Mouse (Mus musculus): Measurements from ENCODE around the gene Eps8l3. TPM values are rescaled to one million over a fixed set of nuclear protein-coding genes. Genes with fewer than 3 reads are reported as not detected.

Gene Eps8l3
- total RNA-seq, 1 experiment from 2014 or later = not detected

DNA sequence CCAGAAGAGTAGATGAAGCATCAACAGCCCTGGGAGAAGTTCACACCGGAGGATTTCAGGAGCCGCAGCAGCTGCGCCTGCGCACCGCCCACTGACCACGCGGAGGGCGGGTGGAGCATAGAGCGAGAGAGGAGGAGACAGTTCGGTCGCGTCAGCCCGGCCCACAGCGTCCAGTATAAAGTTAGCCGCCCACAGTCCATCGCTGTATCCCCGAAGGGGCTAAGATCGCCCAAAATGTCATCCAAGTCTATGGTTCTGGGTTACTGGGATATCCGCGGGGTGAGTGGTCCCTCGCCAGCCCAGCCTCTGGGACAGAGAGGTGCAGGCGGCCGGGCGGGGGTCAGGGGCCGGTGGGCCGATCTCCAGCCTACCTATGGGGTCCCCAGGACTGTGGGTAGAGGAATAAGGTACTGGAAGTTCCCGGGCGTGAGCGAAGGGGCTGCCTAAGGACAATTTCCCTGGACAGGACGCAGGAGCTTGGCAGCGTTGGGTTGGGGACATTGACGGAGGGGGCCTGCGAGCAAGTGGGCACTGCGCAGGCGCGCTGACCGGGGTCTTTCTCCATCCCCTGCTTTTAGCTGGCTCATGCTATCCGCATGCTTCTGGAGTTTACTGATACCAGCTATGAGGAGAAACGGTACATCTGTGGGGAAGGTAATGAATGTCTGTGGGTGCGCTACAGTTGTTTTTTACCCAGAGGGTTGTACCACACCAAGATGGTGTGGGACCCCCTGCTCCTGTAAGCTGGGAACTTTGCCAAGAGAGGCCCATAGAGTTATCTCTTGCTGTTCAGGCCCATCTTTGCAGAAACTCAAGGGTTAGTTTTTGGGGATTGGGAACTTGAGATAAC lies 18.9 kb downstream of the Eps8l3 start, which contains the start of gene Gstm5:
Gene Gstm5, plus strand, starts transcription at position 102 of the 850 bp plus-strand sequence.
- peak; percentile 88 for DNase-seq

DNA sequence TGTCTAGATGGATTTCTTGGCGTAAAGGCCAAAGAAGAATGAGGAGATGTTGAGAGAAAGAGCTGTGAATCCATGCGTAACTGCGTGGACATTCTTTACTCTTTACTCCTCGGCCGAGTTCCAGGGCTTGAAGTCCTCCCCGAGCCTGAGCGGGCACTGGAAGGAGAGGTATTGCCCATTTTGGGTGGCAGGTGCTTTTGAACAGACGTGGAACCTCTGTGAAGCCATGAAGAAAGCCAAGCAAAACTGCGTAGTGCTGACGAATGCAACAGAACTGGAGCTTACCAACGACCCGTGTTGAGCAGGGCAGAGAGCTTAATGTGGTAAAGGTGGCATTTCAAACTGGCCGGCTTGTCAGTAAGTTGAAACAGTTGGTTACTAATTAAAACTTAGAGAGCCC lies 21.7 kb downstream of the Eps8l3 start:
- no peak for DNase-seq

DNA sequence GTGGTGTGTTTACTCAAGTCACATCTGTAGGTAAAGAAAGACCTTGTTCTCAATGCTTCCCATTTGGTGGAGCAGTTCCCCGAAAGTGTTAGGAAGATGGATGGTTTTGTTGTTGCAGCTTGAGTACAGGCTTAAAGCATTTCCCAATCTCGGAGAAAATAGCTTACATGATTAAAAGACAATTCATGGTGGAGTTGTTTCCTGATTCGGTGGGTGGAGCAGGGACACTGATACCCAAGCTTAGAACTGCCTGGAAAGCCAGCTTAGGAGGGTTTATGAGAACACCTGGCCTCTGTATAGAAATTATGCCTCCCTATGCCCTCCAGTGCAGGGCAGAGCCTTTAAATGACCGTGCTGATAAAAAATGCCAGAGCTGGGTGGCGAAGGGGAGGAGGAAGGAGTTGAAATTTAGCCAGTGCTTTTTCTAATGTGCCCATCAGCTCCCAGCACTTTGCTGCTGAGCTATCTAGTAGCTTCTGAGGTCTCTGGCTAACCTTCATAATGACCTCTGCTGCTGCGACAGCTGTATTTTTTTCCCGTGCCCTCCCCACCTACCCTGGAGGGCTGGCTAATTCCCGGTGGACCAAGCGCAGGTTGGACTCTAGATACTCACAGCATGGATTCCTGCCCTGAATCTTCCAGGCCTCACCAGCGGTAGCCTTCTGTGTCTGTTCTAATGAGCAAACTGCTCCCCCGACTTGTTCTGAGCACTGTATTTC lies 24.1 kb downstream of the Eps8l3 start:
- no peak for DNase-seq

DNA sequence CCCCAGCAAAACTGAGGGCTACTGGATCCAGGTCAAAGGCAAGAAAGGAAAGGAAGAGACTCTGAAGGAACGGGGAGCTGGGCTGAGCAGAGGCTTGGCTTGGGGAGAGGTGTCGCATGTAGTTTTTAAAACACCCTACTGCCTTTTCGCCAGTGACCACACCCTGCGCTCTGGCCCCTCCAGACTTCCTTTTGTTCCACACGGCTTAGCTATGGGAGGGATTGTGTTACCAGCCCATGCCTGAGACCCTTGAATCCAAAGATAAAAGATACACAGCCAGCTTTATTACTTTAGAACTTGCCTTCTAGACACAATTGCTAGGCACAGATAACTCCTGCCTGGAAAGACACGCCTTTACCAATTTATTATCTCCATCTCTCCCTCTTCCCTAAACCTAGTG lies 28.9 kb downstream of the Eps8l3 start:
- no peak for DNase-seq

DNA sequence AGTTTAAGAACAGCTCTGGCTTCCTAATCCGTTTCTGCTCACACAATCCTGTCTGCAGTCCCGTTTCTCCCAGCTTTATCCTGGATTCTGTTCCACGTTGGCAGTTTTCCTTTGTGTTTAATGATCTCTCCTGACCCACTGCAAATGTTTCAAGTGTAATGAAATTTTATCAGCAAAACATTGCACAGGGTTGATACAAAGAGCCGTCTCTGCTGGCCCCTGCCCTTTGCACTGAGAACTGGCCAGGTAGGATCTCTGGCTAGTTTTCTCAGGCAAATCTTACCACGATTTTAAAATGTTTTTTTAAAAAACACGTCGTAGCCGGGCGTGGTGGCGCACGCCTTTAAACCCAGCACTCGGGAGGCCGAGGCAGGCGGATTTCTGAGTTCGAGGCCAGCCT lies 39.6 kb downstream of the Eps8l3 start:
- DNase-seq = no peak

DNA sequence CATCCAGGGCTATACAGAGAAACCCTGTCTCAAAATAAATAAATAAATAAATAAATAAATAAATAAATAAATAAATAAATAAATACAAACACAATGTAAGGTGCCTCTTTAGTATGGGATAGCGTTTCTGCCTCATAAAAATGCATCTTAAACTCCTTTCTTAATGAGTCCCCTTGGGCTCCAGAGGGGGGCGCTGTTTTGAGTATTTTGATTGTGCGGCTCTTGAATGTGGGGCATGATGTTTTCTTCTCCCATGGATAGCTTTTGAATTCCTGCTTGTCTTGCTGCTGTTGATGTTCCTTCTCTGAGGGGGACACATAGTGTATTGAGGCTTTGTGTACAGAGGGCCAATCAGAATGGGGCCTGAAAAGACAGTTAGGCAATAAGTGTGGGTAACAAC lies 40.1 kb downstream of the Eps8l3 start:
- no peak for DNase-seq

DNA sequence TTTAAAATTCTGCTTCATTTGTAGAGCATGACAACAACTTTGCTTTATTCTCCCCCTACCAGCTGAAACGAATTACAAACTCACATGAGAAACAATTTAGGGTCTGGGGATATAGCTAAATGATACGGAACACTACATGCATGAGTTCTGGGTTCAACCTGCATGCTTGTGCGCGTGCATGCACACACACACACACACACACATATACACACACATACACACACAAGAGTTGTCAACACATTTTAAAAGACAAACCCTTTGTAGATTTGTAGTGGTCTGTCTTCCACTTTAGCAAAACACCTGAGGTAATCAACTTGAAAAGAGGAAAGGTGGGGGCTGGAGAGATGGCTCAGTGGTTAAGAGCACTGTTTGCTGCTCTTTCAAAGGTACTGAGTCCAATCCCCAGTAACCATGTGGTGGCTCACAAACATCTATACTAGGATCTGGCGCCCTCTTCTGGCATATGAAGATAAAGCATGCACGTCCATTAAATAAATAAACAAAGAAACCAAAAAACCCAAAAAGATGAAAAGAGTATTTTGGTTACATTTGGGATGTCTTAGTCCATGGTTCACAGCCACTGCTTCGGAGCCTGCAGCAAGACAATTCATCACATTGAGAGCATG lies 40.9 kb downstream of the Eps8l3 start:
- no peak for DNase-seq

DNA sequence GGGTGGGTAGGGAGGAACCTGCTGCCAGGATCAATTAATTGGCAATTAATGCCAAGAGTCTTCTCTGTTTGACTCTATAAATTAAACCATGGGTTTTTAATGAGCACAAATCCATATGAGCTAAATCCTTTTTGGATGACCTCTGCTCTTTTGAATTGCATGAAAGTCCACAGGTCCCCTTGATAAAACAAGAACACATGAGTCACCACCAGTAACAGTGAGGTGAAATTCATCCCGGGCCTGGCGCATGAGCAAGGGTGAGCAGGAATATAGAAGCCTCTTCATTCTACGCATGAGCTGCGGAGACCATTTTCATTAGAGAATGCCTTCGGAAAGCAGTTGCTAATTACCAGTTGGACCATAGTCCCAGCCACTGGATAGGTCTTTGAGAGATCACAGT lies 43.3 kb downstream of the Eps8l3 start:
- no peak for DNase-seq

DNA sequence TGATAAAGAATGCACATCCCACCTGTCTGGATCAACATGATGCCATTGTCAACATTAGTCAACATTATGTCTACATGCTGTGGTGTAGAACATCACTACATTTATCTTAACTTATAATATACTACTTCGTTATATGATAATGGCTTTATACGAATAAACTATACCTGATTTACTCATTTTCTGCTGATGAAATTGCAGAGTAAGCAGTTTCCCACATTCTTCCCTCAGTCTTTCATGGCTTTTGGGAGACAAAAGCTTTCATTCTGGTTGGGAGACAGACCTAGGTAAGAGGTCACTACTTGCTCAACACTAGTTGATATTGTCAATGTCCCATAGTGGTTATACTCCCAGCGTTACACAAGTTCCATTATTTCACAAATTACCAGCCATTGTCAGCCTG lies 48.3 kb downstream of the Eps8l3 start:
- no peak for DNase-seq

DNA sequence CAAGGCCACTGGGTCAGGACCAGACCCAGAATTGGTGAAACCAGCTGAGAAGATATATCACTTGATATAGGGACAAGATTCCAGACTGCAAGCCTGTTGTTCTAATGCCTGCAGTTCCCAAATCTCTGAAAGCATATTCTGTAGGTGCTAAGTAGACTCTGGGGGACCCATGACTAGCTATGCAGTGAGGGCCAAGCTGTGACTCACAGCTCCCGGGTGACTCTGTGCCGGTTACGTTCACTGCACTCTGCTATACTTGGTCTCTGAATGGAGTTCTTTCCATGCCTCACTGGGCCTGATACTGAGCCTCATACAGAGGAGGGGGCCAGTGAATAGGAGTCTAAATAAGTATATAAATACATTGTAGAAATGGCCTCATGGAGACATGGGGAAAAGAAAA lies 50.8 kb downstream of the Eps8l3 start:
- DNase-seq = peak; percentile 49

DNA sequence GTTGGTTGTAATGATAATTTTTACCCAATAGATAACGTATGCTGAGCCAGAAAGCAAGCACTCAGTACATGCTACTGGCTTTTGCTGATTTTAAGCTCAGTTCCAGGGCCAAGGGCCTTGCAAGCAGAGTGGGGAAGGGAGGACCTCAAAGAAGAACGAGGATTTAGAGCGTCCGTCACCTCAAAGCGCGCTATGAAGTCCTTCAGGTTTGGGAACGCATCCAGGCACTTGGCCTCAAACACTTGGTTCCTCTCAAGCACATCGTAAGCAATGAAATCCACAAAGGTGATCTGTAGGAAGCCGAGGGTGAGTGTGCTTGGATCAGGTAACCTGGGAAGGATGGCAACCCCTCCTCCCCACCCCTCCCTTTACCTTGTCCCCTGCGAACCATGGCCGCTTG lies 51.7 kb downstream of the Eps8l3 start:
- no peak for DNase-seq

DNA sequence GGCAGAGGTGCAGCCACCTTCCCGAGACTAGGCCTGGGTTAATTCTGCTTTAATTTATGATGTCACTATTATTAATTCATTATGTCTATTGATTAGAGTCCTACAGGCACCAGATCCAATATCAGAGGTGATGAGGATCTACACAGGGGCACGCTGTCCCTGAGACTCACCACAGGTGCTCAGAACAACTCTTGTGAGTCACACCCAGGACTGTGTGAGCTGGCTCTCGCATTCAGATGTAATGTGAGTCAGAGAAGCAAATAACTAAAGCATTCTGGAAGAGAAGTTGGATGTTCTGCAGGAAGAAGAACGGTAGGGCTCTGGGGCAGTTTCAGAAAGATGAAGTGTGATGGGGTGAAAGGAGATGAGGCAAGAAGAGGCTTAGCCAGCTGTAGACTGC lies 52.2 kb downstream of the Eps8l3 start:
- no peak for DNase-seq

DNA sequence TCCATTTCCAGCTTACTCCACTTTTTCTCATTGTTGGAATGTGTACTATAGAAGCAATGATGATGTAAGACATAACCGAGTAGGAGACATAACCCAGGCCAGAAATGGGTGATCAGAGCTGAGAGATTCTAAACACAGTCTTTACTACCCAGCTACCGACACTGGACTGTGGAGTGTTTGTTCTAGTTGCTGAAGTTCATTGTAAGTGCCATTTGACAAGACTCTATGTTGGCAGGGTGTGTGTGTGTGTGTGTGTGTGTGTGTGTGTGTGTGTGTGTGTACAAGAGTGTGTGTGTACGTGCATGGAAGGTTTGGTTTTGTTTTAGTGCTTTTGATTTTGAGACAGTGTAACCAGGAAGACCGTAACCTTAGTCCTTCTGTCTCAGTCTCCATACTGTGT lies 52.7 kb downstream of the Eps8l3 start:
- DNase-seq = no peak

DNA sequence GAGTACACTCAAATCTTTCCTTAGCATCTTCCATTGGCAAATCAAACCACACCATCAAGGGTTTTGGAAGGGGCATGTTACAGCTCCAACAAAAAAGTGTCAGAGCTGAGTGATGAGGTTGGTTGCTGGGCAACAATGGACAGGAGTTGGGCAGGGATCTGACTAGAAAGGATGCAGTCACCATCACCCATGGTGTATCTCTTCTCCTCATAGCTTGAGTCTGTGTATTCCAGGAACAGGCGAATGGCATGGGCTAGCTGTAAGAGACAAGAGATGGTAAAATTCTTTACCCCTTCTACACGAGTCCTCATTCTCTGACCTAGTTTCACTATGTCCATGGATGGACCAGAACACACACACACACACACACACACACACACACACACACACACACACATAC lies 54.1 kb downstream of the Eps8l3 start:
- DNase-seq = no peak

DNA sequence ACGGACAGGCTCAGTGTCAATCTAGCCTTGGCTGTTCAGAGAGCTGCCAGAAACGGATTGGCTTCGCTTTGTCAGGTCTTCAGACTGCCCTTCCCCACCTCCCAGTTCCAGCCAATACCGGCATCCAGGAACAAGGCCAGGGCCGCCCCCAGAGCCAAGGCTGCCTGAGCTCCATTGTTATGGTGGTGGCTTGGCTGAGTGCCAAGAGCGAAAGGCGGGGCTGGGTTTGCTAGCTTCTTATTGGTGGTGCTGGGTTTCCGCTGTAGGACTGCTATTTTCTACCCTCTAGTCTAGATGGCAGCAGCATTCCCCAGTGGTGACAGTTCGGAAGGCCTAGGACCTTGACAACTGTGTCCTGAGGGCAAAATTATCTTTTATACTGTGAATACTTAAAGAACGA lies 54.6 kb downstream of the Eps8l3 start, which contains the start of gene Gstm7:
Gene Gstm7, minus strand, starts transcription at position 148 of the 400 bp plus-strand sequence.
- peak; percentile 99 for DNase-seq

DNA sequence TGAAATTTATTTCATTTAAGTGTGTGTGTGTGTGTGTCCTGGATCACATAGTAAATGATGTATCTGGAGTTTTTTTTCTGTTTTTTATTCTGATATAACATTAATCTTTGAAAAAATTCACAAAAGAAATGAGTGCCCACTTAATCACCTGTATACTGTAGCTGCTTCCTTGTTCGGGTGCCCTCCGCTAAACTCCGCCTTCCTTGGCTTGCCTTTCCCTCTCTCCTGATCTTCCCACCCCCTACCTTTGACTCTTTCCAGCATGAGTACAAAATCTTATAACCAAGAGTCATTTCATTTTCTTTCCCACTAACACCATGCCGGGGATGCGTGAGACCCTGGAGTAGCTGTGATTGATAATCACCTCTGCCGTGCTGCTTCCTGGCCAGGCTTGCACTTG lies 55.1 kb downstream of the Eps8l3 start:
- DNase-seq = no peak

DNA sequence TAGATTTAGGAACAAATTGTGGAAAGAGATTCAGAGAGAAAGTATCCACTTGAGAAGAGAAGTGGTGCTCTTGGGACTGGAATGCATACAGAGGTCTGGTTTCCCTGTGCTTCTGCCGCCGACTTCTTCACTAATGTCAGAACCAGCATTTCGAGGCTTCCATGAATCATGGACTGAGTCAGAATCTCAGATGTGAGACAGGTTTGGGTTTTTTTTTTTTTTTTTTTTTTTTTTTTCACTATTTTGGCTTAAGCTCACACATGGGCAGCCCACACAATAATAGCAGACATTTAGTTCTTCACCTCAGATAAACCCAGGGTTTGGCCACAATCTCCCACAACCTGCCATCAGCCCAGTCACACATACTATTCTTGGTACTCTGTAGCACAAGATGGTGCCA lies 58.2 kb downstream of the Eps8l3 start:
- DNase-seq = no peak

DNA sequence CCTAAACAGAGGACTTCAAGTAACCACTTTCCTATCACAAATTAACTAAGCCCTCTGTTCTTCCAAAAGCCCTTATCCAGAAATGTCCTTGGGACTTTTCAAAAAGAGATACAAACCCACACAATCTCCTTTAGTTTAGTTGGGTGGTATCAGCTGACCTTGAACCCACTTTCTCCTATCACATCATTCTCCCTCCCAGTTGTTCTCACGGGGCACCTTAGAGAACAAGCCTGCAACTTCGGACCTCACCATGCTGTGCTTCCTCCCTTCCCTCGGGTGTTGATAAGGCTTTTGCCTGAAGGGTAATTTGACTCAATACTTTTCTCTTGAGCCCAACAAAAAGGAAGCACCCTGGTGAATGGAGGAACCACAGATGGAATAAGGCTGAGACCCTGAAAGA lies 58.9 kb downstream of the Eps8l3 start:
- DNase-seq = no peak

DNA sequence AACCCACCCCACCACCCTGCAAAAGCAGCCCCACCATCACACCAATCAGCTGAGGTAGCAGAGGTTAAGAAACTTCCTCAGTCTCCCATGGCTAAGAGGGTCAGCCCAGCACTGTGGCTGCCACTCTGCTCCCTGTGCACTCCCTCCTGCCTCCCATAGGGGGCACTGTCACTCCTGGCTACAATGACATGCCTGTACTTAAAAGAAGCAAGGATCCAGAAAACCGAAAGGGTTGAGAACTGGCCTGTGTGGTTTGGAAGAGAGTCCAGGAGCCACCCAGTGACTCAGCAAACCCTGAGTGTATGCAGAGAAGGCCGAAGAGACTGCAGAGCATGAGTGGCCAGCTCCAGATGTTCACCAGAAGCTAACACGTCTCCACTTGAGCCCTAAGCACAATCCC lies 62.4 kb downstream of the Eps8l3 start:
- peak; percentile 74 for DNase-seq

DNA sequence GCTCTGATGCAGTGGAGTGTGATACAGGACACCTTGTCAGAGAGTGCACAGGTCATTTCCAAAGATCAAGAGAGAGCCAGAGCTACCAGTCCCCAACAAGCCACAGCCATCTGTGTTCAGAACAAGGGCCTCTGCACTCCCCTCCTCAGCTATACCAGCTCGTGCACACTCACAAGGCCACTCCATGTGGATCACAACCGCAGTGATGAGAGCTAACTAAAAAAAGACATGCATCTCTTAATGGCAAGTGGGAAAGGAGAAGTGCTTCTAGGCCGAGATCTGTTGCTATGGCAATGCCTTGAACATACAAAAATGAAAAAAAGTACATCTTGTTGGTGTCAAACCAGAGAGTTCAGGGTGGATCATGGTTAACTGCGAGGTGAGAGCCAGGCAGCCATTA lies 62.8 kb downstream of the Eps8l3 start:
- DNase-seq = no peak

DNA sequence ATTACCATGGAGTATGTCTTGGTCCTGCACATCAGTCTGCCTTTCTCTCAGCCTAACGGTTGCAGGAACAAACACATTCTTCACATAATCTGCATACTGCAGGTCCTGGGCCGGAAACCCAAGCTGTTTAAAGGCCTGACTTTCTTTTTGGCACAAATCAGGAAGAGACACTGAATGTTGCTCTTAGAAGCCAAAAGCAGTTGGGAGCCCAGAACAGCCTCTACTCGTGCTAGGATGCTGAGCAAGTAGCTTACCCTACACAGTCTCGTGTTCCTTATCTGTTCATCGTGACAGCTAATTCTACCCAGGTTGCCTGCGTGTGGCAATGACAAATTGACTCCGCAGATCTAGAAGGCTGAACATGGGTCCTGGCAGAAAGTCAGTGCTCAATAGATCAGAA lies 63.5 kb downstream of the Eps8l3 start:
- DNase-seq = no peak

DNA sequence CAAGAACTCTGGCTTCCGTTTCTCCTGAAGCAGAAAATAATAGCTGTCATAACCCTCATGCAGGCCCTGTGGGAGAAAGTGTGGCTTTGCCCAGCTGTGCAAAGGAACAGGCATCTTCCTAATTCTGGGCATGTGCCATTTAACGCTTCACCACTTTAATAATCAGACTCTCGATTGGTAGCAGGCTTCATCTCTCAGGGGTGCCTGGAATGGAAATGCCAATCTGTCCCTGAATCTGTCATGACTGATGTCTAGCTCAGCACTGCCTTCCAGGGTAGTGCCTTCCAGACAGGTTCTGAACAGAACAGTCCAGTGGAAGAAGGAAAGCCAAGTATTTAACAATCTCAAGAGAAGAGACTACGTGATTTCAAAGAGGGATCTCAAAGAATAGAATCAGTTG lies 64.2 kb downstream of the Eps8l3 start:
- no peak for DNase-seq

Measured in adrenal gland, postnatal 25 days (tissue).